Mouse (Mus musculus): ENCODE data around the gene Olfr774. TPM values are rescaled to one million over a fixed set of nuclear protein-coding genes. Genes with fewer than 3 reads are reported as not detected.

Gene Olfr774
- polyA plus RNA-seq (2017; shearing (Covaris generic)): not detected

GRCm38 (mm10) chr10:129235904-129236303 is at the start of gene Olfr774:
Gene Olfr774 (plus strand): TSS chr10:129236204.

GRCm38 (mm10) chr10:129187319-129187718 is 48.7 kb upstream of the Olfr774 start, which contains the start of gene Olfr773:
Gene Olfr773 (minus strand): TSS chr10:129187419.

GRCm38 (mm10) chr10:129248112-129248511 is 12.1 kb downstream of the Olfr774 start, which contains the start of gene Olfr775:
Gene Olfr775 (plus strand): TSS chr10:129248412.

GRCm38 (mm10) chr10:129258827-129259226 is 22.8 kb downstream of the Olfr774 start, which contains the start of gene Olfr776:
Gene Olfr776 (plus strand): TSS chr10:129259127.

GRCm38 (mm10) chr10:129271081-129271535 is 35.1 kb downstream of the Olfr774 start, which contains the start of gene Olfr777:
Gene Olfr777 (minus strand): TSS chr10:129271485.

Other genes starting within 250 kb of the Olfr774 start
- gene Olfr9, start 246.8 kb upstream of the Olfr774 start, polyA plus RNA-seq (2017; shearing (Covaris generic)): 0.12 TPM
- not detected for gene Olfr763, start 225.4 kb upstream of the Olfr774 start, polyA plus RNA-seq (2017; shearing (Covaris generic))
- gene Olfr764-ps1, start 196.3 kb upstream of the Olfr774 start, polyA plus RNA-seq (2017; shearing (Covaris generic)): not detected
- gene Olfr765, start 186.2 kb upstream of the Olfr774 start, polyA plus RNA-seq (2017; shearing (Covaris generic)): not detected
- not detected for gene Olfr766-ps1, start 167.2 kb upstream of the Olfr774 start, polyA plus RNA-seq (2017; shearing (Covaris generic))
- gene Olfr767, start 153.3 kb upstream of the Olfr774 start, polyA plus RNA-seq (2017; shearing (Covaris generic)): not detected
- gene Olfr768, start 136.8 kb upstream of the Olfr774 start, polyA plus RNA-seq (2017; shearing (Covaris generic)): not detected
- not detected for gene Olfr769, start 118.3 kb upstream of the Olfr774 start, polyA plus RNA-seq (2017; shearing (Covaris generic))
- gene Olfr770, start 97.2 kb upstream of the Olfr774 start, polyA plus RNA-seq (2017; shearing (Covaris generic)): not detected
- not detected for gene Olfr771, start 71.5 kb upstream of the Olfr774 start, polyA plus RNA-seq (2017; shearing (Covaris generic))
- gene Olfr772, start 58.3 kb upstream of the Olfr774 start, polyA plus RNA-seq (2017; shearing (Covaris generic)): not detected
- gene Olfr773, start 48.8 kb upstream of the Olfr774 start, polyA plus RNA-seq (2017; shearing (Covaris generic)): not detected
- not detected for gene Olfr775, start 12.2 kb downstream of the Olfr774 start, polyA plus RNA-seq (2017; shearing (Covaris generic))
- gene Olfr776, start 22.9 kb downstream of the Olfr774 start, polyA plus RNA-seq (2017; shearing (Covaris generic)): not detected
- not detected for gene Olfr777, start 35.3 kb downstream of the Olfr774 start, polyA plus RNA-seq (2017; shearing (Covaris generic))
- gene Olfr780, start 81.9 kb downstream of the Olfr774 start, polyA plus RNA-seq (2017; shearing (Covaris generic)): not detected
- gene Olfr781, start 92.7 kb downstream of the Olfr774 start, polyA plus RNA-seq (2017; shearing (Covaris generic)): not detected
- gene Olfr782, start 112.6 kb downstream of the Olfr774 start, polyA plus RNA-seq (2017; shearing (Covaris generic)): not detected
- gene Olfr784, start 147.9 kb downstream of the Olfr774 start, polyA plus RNA-seq (2017; shearing (Covaris generic)): not detected
- gene Olfr785, start 169.2 kb downstream of the Olfr774 start, polyA plus RNA-seq (2017; shearing (Covaris generic)): not detected
- gene Olfr786, start 191.1 kb downstream of the Olfr774 start, polyA plus RNA-seq (2017; shearing (Covaris generic)): not detected
- 0.34 TPM for gene Olfr787, start 225.7 kb downstream of the Olfr774 start, polyA plus RNA-seq (2017; shearing (Covaris generic))
- not detected for gene Olfr788, start 234.8 kb downstream of the Olfr774 start, polyA plus RNA-seq (2017; shearing (Covaris generic))
- not detected for gene Olfr789, start 248.5 kb downstream of the Olfr774 start, polyA plus RNA-seq (2017; shearing (Covaris generic))

Measured in naive thymus-derived CD4-positive, alpha-beta T cell, adult 5 months (primary cell).